Mouse (Mus musculus): ENCODE measurements at regions not wholly inside any gene's neighbourhood (a gene's known extent, or its start where the extent isn't known, plus 50 kb on each side); places are given as distances from the start of the nearest gene placed in this dataset.

DNA sequence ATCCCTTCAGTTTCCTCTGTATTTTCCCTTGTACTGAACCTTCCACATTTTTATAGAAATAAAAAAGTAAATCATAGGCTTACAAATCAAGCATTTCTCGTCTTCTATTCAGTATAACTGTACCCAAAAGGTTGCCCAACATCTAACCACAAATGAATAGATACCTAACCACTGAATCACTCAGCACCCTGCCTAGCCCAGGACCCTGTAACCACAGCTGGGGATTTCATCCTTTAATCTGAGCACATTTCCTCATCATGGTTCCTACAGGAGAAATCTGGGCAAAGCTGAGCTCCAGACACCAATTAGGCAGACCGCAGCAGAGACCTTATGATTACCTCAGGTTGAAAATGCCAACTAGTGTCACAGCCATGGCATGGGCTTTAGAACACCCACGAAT, 526.1 kb upstream of the Pou3f3 start:
- Histone ChIP-seq H3K9ac (ENCODE audit: control insufficient read depth, low read depth, low read length, poor library complexity, severe bottlenecking) (no peak overlapping the region), H3K27ac (ENCODE audit: control insufficient read depth, low read depth, low read length) (no peak overlapping the region), H3K4me1 (ENCODE audit: control insufficient read depth in 1 of 2, insufficient read depth in 2 of 2, low read length in 2 of 2) (no peaks in the 10 kb centered on the region), H3K36me3 (ENCODE audit: control insufficient read depth in 1 of 2, insufficient read depth in 2 of 2, low read length in 2 of 2) (no peaks in the 10 kb centered on the region), H3K79me2 (ENCODE audit: control insufficient read depth, insufficient read depth, low read length, poor library complexity) (no peaks in the 10 kb centered on the region), H3K27me3 (ENCODE audit: control insufficient read depth in 1 of 2, insufficient read depth in 2 of 2, low read length in 2 of 2) (no peaks in the 10 kb centered on the region), H3K9me3 (replicated peaks; ENCODE audit: insufficient read depth, low read length) (no peaks in the 10 kb centered on the region), H3K4me3 (ENCODE audit: control insufficient read depth in 1 of 2, insufficient read depth in 1 of 2, low read depth in 2 of 2, low read length in 2 of 2) (no peak overlapping the region)
- no peak for DNase-seq (ENCODE audit: low read depth, low spot score)
- TF ChIP-seq BHLHE40 (IDR thresholded peaks at IDR 0.05; ENCODE audit: borderline replicate concordance, low read depth, low read length) = no peak
- TF ChIP-seq TBP (IDR thresholded peaks at IDR 0.05; ENCODE audit: low read depth, low read length) = no peak
- TF ChIP-seq HCFC1 (IDR thresholded peaks at IDR 0.05; ENCODE audit: low read depth, low read length) = no peak
- TF ChIP-seq E2F4 (IDR thresholded peaks at IDR 0.05; ENCODE audit: borderline replicate concordance, low read depth, low read length) = no peak
- no peak for TF ChIP-seq RAD21 (IDR thresholded peaks at IDR 0.05; ENCODE audit: low read depth, low read length)
- no peak for TF ChIP-seq ZC3H11A (IDR thresholded peaks at IDR 0.05; ENCODE audit: low read depth, low read length)
- no peak for TF ChIP-seq POLR2AphosphoS5 (IDR thresholded peaks at IDR 0.05; ENCODE audit: borderline replicate concordance, low read depth, low read length)
- no peak for TF ChIP-seq NELFE (IDR thresholded peaks at IDR 0.05; ENCODE audit: low read depth, low read length)
- TF ChIP-seq ZNF384 (IDR thresholded peaks at IDR 0.05; ENCODE audit: low read depth, low read length) = no peak

DNA sequence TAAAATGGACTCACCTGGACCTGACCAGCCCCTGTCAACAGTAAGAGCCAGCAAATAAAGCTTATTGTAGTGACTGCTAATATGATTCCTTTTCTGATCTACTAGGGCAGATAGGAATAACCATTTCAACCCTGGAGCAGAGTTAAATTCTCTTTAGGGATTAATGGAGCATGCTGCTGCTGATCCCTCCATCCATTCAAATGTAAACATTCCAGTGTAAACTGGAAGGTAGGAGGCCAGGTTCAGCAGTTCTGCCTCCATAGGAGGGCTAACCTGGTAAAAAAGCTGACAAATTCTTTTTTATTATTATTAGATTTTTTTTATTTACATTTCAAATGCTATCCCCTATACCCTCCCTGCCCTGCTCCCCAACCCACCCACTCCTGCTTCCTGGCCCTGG, 509.3 kb upstream of the Pou3f3 start:
- no peak for DNase-seq (ENCODE audit: low read depth, low spot score)
- Histone ChIP-seq H3K36me3 (ENCODE audit: control insufficient read depth in 1 of 2, insufficient read depth in 2 of 2, low read length in 2 of 2) (no peaks in the 10 kb centered on the region), H3K4me1 (ENCODE audit: control insufficient read depth in 1 of 2, insufficient read depth in 2 of 2, low read length in 2 of 2) (no peaks in the 10 kb centered on the region), H3K79me2 (ENCODE audit: control insufficient read depth, insufficient read depth, low read length, poor library complexity) (no peaks in the 10 kb centered on the region), H3K9me3 (replicated peaks; ENCODE audit: insufficient read depth, low read length) (no peaks in the 10 kb centered on the region), H3K27ac (ENCODE audit: control insufficient read depth, low read depth, low read length) (no peak overlapping the region), H3K9ac (ENCODE audit: control insufficient read depth, low read depth, low read length, poor library complexity, severe bottlenecking) (no peak overlapping the region), H3K27me3 (ENCODE audit: control insufficient read depth in 1 of 2, insufficient read depth in 2 of 2, low read length in 2 of 2) (no peaks in the 10 kb centered on the region), H3K4me3 (ENCODE audit: control insufficient read depth in 1 of 2, insufficient read depth in 1 of 2, low read depth in 2 of 2, low read length in 2 of 2) (no peak overlapping the region)
- TF ChIP-seq ZKSCAN1 (IDR thresholded peaks at IDR 0.05; ENCODE audit: low read depth, low read length) (no peak), UBTF (IDR thresholded peaks at IDR 0.05; ENCODE audit: borderline replicate concordance, insufficient read depth, low read depth, low read length) (no peak), TAL1 (IDR thresholded peaks at IDR 0.05; ENCODE audit: low read length) (no peak), RAD21 (IDR thresholded peaks at IDR 0.05; ENCODE audit: low read depth, low read length) (no peak), BHLHE40 (IDR thresholded peaks at IDR 0.05; ENCODE audit: borderline replicate concordance, low read depth, low read length) (no peak), MXI1 (IDR thresholded peaks at IDR 0.05; ENCODE audit: low read depth, low read length) (no peak), HCFC1 (IDR thresholded peaks at IDR 0.05; ENCODE audit: low read depth, low read length) (no peak), MYB (IDR thresholded peaks at IDR 0.05; ENCODE audit: low read depth, low read length) (no peak), KAT2A (conservative IDR thresholded peaks at IDR 0.05; ENCODE audit: low read depth, low read length) (no peak)

DNA sequence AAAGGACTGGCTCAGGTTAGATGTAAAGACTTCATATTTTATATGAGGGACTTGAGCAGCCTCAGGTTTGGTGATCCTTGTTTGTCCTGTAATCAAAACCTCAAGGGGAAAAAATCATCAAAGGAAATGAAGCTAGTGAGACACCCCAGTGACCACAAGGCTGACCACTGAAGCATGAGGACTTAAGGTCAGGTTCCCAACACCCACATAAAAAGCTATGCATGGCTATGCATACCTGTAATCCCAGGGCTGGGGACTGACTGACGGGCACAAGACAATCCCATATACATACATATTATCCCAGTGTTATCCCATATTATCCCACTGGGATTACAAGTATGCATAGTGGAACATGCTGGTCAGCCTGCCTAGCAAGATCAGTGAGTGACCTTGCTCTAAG, 467.5 kb upstream of the Pou3f3 start:
- H3K9ac ChIP-seq (ENCODE audit: control insufficient read depth, low read depth, low read length, poor library complexity, severe bottlenecking) = no peak overlapping the region
- no peaks in the 10 kb centered on the region for H3K27me3 ChIP-seq (ENCODE audit: control insufficient read depth in 1 of 2, insufficient read depth in 2 of 2, low read length in 2 of 2)
- H3K4me1 ChIP-seq (ENCODE audit: control insufficient read depth in 1 of 2, insufficient read depth in 2 of 2, low read length in 2 of 2) = no peaks in the 10 kb centered on the region
- H3K79me2 ChIP-seq (ENCODE audit: control insufficient read depth, insufficient read depth, low read length, poor library complexity) = no peaks in the 10 kb centered on the region
- H3K9me3 ChIP-seq (replicated peaks; ENCODE audit: insufficient read depth, low read length) = no peaks in the 10 kb centered on the region
- H3K36me3 ChIP-seq (ENCODE audit: control insufficient read depth in 1 of 2, insufficient read depth in 2 of 2, low read length in 2 of 2) = no peaks in the 10 kb centered on the region
- H3K4me3 ChIP-seq (ENCODE audit: control insufficient read depth in 1 of 2, insufficient read depth in 1 of 2, low read depth in 2 of 2, low read length in 2 of 2) = no peak overlapping the region
- H3K27ac ChIP-seq (ENCODE audit: control insufficient read depth, low read depth, low read length) = no peak overlapping the region
- DNase-seq (ENCODE audit: low read depth, low spot score) = no peak
- TF ChIP-seq MAZ (IDR thresholded peaks at IDR 0.05; ENCODE audit: low read depth, low read length) (no peak), ZMIZ1 (IDR thresholded peaks at IDR 0.05; ENCODE audit: low read depth, low read length) (no peak), TBP (IDR thresholded peaks at IDR 0.05; ENCODE audit: low read depth, low read length) (no peak), GABPA (IDR thresholded peaks at IDR 0.05; ENCODE audit: low read depth, low read length) (no peak), MXI1 (IDR thresholded peaks at IDR 0.05; ENCODE audit: low read depth, low read length) (no peak), MYC (IDR thresholded peaks at IDR 0.05; ENCODE audit: low read depth, low read length) (no peak), MEF2A (IDR thresholded peaks at IDR 0.05; ENCODE audit: extremely low read depth, insufficient replicate concordance, low read depth, low read length, poor library complexity, severe bottlenecking) (no peak), USF2 (IDR thresholded peaks at IDR 0.05; ENCODE audit: borderline replicate concordance in 1 of 2, insufficient read depth in 1 of 2, low read depth in 1 of 2, low read length in 2 of 2) (no peak), ZKSCAN1 (IDR thresholded peaks at IDR 0.05; ENCODE audit: low read depth, low read length) (no peak), CHD1 (IDR thresholded peaks at IDR 0.05; ENCODE audit: low read depth, low read length) (no peak), POLR2AphosphoS2 (IDR thresholded peaks at IDR 0.05; ENCODE audit: low read length) (no peak), ELF1 (IDR thresholded peaks at IDR 0.05; ENCODE audit: low read depth, low read length) (no peak), GATA1 (IDR thresholded peaks at IDR 0.05; ENCODE audit: low read depth, low read length) (no peak), ZNF384 (IDR thresholded peaks at IDR 0.05; ENCODE audit: low read depth, low read length) (no peak), CTCF (IDR thresholded peaks at IDR 0.05 in 2 of 3, conservative IDR thresholded peaks at IDR 0.05 in 1 of 3; ENCODE audit: control insufficient read depth in 1 of 3, insufficient read depth in 1 of 3, low read depth in 2 of 3, low read length in 3 of 3, poor library complexity in 1 of 3, severe bottlenecking in 1 of 3) (no peak)

Data from MEL (cell line).